Mouse (Mus musculus) kidney, postnatal 0 days (tissue): ENCODE data around the gene N4bp1. TPM values are rescaled to one million over a fixed set of nuclear protein-coding genes. Genes with fewer than 3 reads are reported as not detected.

Experiments
- ATAC-seq: fragments of 200-750 bp; cut with Nextera tagmentation; replicated peaks from 2 replicates; pipeline ENCODE4 v1.8.0; 2017; ENCODE audit warnings: low read depth, moderate number of reproducible peaks, moderate TSS enrichment, moderate library complexity; ENCODE audit not compliant: low FRiP score
- DNase-seq: peaks from one replicate; pipeline ENCODE4 v3.0.0-alpha.2; 2016; ENCODE audit warnings: low spot score
- H3K27ac ChIP-seq: fragments of 300-500 bp; sonication (generic); 2 replicates; pipeline ENCODE4 v1.5.1; 2014; ENCODE audit warnings: mild to moderate bottlenecking
- H3K27me3 ChIP-seq: fragments of 300-500 bp; sonication (generic); 2 replicates; pipeline ENCODE4 v1.6.1; 2014; ENCODE audit warnings: low read length, mixed read lengths; ENCODE audit not compliant: insufficient read depth
- H3K36me3 ChIP-seq: fragments of 300-500 bp; sonication (generic); 2 replicates; pipeline ENCODE4 v1.6.1; 2014; ENCODE audit warnings: low read length, mixed read lengths; ENCODE audit not compliant: insufficient read depth
- H3K4me1 ChIP-seq: fragments of 300-500 bp; sonication (generic); replicated peaks from 2 replicates; pipeline ENCODE4 v1.6.1; 2014; ENCODE audit warnings: antibody characterized with exemption, low read length, mixed read lengths; ENCODE audit not compliant: insufficient read depth
- H3K4me2 ChIP-seq: fragments of 300-500 bp; sonication (generic); 2 replicates; pipeline ENCODE4 v1.6.1; 2014; ENCODE audit warnings: mild to moderate bottlenecking, low read length, moderate library complexity, mixed read lengths
- H3K4me3 ChIP-seq: fragments of 300-500 bp; sonication (generic); replicated peaks from 2 replicates; pipeline ENCODE4 v1.5.1; 2014; ENCODE audit warnings: low read depth, low read length
- H3K9ac ChIP-seq: fragments of 300-500 bp; sonication (generic); 2 replicates; pipeline ENCODE4 v1.6.1; 2014; ENCODE audit warnings: low read depth, low read length
- H3K9me3 ChIP-seq: fragments of 300-500 bp; sonication (generic); replicated peaks from 2 replicates; pipeline ENCODE4 v1.6.1; 2016; ENCODE audit warnings: low read length, inconsistent platforms, mixed read lengths
- CTCF ChIP-seq: IDR thresholded peaks from 2 replicates; pipeline ENCODE4 v1.5.1; 2016; ENCODE audit warnings: antibody characterized with exemption, low read depth, mild to moderate bottlenecking, moderate library complexity
- WGBS: fragments of 180-500 bp; shearing (Covaris S2); extraction: QIAGEN DNeasy Blood & Tissue Kit; methylation state at CpG from one replicate; pipeline ENCODE4 v1.1.7; 2014; 5-methylcytosine and 5-hydroxymethylcytosine counted together
- polyA plus RNA-seq: library from polyadenylated mRNA; unstranded; fragments of >200 nt; fragmentation: Nextera tagmentation; extraction: Ambion mirVana; gene quantifications from 2 replicates; pipeline ENCODE4 v1.2.1, GENCODE M21; 2015

N4bp1 gene
- polyA plus RNA-seq, 1 experiment from 2014 or later: 6.3 TPM

GRCm38 (mm10) chr8:86845875-86846274 is 39.2 kb downstream of the N4bp1 start:
- no peak overlapping the region for H3K9ac ChIP-seq
- TF ChIP-seq CTCF: no peak
- no peak overlapping the region for H3K4me2 ChIP-seq
- ATAC-seq (no peak), DNase-seq (no peak)
- H3K27ac ChIP-seq: no peak overlapping the region
- H3K4me1 ChIP-seq: no peaks in the 10 kb centered on the region
- H3K27me3 ChIP-seq: no peaks in the 10 kb centered on the region
- H3K36me3 ChIP-seq: peaks cover 37% of the 10 kb centered on the region
- no peak overlapping the region for H3K4me3 ChIP-seq
- WGBS: 95% methylated on average over 5 of the region's 5 CpGs
- H3K9me3 ChIP-seq: no peaks in the 10 kb centered on the region

GRCm38 (mm10) chr8:86844856-86845255 is 40.2 kb downstream of the N4bp1 start:
- Histone ChIP-seq H3K9me3 (no peaks in the 10 kb centered on the region), H3K27me3 (no peaks in the 10 kb centered on the region), H3K36me3 (peaks cover 37% of the 10 kb centered on the region), H3K27ac (no peak overlapping the region), H3K4me1 (no peaks in the 10 kb centered on the region), H3K4me2 (no peak overlapping the region), H3K9ac (no peak overlapping the region), H3K4me3 (no peak overlapping the region)
- ATAC-seq (no peak), DNase-seq (no peak)
- TF ChIP-seq CTCF: no peak
- WGBS: 92% methylated on average over 6 of the region's 6 CpGs

- TF ChIP-seq CTCF: peak; percentile 73
- peaks cover 37% of the 10 kb centered on the region for H3K36me3 ChIP-seq
- H3K9ac ChIP-seq: no peak overlapping the region
- DNase-seq (peak; percentile 82), ATAC-seq (no peak)
- no peak overlapping the region for H3K27ac ChIP-seq
- H3K9me3 ChIP-seq: no peaks in the 10 kb centered on the region
- no peaks in the 10 kb centered on the region for H3K4me1 ChIP-seq
- no peak overlapping the region for H3K4me2 ChIP-seq
- WGBS: 51% methylated on average over 8 of the region's 8 CpGs
- no peak overlapping the region for H3K4me3 ChIP-seq
- no peaks in the 10 kb centered on the region for H3K27me3 ChIP-seq
Measured at GRCm38 (mm10) chr8:86843896-86844295, 41.2 kb downstream of the N4bp1 start.

- DNase-seq (no peak), ATAC-seq (no peak)
- no peak for TF ChIP-seq CTCF
- H3K27ac ChIP-seq: no peak overlapping the region
- H3K4me2 ChIP-seq: no peak overlapping the region
- no peaks in the 10 kb centered on the region for H3K4me1 ChIP-seq
- H3K4me3 ChIP-seq: no peak overlapping the region
- H3K36me3 ChIP-seq: peaks cover 28% of the 10 kb centered on the region
- no peaks in the 10 kb centered on the region for H3K9me3 ChIP-seq
- no peaks in the 10 kb centered on the region for H3K27me3 ChIP-seq
- no peak overlapping the region for H3K9ac ChIP-seq
- WGBS: 92% methylated on average over 8 of the region's 8 CpGs
Measured at GRCm38 (mm10) chr8:86841556-86842309, 43.3 kb downstream of the N4bp1 start.

- 96% methylated on average over 12 of the region's 12 CpGs for WGBS
- Histone ChIP-seq H3K27ac (no peak overlapping the region), H3K36me3 (peaks cover 25% of the 10 kb centered on the region), H3K4me2 (no peak overlapping the region), H3K4me1 (no peaks in the 10 kb centered on the region), H3K9ac (no peak overlapping the region), H3K27me3 (no peaks in the 10 kb centered on the region), H3K4me3 (no peak overlapping the region), H3K9me3 (no peaks in the 10 kb centered on the region)
- ATAC-seq (no peak), DNase-seq (no peak)
- no peak for TF ChIP-seq CTCF
Measured at GRCm38 (mm10) chr8:86840120-86840693, 44.9 kb downstream of the N4bp1 start.

- no peak overlapping the region for H3K4me2 ChIP-seq
- H3K4me3 ChIP-seq: no peak overlapping the region
- no peak overlapping the region for H3K9ac ChIP-seq
- ATAC-seq (no peak), DNase-seq (no peak)
- WGBS: 97% methylated on average over 6 of the region's 6 CpGs
- no peaks in the 10 kb centered on the region for H3K9me3 ChIP-seq
- H3K36me3 ChIP-seq: peaks cover 17% of the 10 kb centered on the region
- no peak for TF ChIP-seq CTCF
- no peak overlapping the region for H3K27ac ChIP-seq
- no peaks in the 10 kb centered on the region for H3K4me1 ChIP-seq
- H3K27me3 ChIP-seq: no peaks in the 10 kb centered on the region
Measured at GRCm38 (mm10) chr8:86838707-86839438, 46.2 kb downstream of the N4bp1 start.
